Mouse (Mus musculus) spleen, adult 18-20 months (tissue): ENCODE results near the gene Smarca1.

ENCODE experiments used
- DNase-seq, 2 experiments: peaks; one replicate each; pipeline ENCODE4 v3.0.0; 2022; ENCODE audit warnings: mixed read lengths in 2 of 2

The Smarca1 gene

GRCm38 (mm10) chrX:47892431-47893024 lies at the start of gene Smarca1:
TSS of gene Smarca1 (minus strand) at chrX:47892974.
- no peak for DNase-seq

DNA sequence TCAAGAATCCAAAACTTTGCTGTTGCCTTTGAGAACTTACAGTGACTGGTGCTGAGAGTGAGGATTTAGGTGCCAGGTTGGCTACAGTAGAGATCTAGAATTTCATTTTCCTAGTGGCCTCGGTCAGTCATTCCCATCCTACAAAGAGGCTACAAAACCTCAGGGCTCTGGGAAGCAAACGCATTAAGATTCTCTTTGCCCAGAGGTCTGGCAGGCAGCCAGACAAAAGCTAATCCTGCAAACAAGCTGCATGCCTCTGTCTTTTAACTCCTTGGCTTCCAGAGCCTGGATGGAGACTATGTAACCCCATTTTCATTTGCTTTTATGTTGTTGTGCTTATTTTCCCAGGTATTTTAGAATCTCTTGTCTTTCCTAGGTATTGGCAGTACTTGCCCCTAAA lies 45.0 kb upstream of the Smarca1 start:
- no peak for DNase-seq

DNA sequence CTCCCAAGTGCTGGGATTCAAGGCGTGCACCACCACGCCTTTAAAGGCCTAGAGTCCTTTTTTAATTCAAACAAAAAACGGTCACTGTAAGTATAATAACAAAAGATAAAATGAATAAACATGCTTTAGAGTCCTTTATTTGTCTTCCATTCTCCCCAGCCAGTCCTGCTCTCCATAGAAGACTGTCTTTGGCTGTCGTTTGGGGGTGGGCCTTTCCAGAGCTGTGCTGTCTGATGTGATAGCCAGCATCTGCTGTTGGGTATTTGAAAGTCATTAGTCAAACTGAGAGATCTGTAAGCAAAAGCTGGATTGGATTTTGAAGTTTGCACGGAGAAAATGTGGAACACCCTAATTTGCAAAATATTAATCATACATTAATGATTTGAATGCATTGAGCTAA lies 44.1 kb upstream of the Smarca1 start:
- DNase-seq = no peak

DNA sequence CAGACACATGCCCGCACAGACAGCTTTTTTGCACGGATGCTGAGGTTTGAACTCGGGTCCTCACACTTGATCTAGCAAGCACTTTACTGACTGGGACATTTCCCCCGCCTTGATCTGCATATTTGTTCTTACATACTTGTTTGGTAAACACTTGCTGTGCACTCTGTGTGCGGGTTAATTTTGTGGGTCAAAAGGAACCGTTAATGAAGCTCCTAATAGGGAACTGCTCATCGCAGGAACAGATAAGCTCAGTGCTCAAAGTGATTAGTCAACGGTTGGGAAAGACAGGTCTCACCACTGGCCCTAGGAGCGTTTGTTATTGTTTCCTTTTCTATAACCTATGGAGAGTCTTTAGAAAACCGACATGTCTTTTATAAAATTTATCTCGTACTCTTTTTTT lies 41.6 kb upstream of the Smarca1 start:
- DNase-seq = no peak

DNA sequence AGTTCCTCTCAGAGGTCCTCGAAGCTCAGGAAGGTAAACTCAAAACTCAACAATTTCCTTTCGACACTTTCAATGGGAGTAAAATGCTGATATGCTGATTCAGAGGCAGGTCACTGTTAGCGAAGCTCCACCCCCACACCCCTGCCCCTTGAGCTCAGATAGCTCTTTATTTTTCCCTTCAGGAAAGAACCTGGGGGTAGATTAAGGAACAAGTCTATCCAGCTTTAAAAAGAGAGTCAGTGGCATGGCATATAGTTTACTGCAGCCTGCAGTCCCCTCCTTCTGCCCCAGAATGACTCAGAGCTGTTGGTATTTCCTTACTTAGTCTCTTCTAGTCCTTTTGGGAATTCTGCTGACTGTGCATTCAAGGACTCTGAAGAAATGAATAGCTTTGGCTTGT lies 37.7 kb upstream of the Smarca1 start:
- no peak for DNase-seq

DNA sequence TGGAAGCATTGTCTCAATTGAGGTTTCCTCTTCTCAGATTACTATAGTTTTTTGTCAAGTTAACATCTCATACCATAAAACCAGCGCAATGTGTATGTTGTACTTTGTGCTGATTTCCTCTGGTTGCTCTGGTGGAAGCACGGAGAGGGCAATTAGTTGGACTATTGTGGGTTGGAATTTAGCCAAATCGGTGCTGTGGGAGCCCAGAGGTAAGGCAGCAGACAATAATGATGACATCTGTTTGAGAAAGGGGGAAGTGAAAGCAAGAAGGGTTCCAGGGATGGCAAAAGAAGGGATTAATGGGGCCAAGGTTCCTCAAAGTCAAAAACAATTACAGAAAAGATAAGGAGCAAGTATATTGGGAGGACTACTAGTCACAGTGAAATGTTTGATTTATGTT lies 35.2 kb upstream of the Smarca1 start:
- no peak for DNase-seq

- DNase-seq = no peak
Measured at GRCm38 (mm10) chrX:47920541-47920940, 27.8 kb upstream of the Smarca1 start.

GRCm38 (mm10) chrX:47916831-47917230 lies 24.1 kb upstream of the Smarca1 start:
- no peak for DNase-seq

DNA sequence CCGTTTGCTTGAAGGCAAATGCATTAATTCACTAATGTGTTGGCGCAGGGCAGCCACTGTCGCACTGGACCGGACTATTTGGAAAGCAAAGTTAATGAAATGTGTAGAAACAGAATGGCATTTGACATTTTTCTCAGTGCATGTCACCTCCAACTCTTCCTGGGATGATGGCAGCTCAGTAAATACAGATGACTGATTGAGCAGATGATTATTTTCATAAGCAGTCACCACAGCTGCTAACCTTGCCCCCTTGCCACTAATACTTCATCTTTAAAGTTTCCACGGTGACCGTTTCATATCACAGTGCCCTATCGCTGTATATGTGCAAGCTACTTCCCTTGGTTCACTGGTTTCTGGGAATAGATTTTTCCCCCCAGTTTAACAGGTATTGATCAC lies 20.8 kb upstream of the Smarca1 start:
- DNase-seq = no peak

- peak in 1 of 2 experiments; percentile 1 for DNase-seq
Measured at GRCm38 (mm10) chrX:47912904-47913542, 20.2 kb upstream of the Smarca1 start.

- peak; percentile 47 to 60 for DNase-seq
Measured at GRCm38 (mm10) chrX:47912306-47912792, 19.6 kb upstream of the Smarca1 start, which contains the start of gene Ocrl. TSS of gene Ocrl (plus strand) at chrX:47912387.

GRCm38 (mm10) chrX:47891907-47892430 lies 805 bp downstream of the Smarca1 start:
- no peak for DNase-seq

DNA sequence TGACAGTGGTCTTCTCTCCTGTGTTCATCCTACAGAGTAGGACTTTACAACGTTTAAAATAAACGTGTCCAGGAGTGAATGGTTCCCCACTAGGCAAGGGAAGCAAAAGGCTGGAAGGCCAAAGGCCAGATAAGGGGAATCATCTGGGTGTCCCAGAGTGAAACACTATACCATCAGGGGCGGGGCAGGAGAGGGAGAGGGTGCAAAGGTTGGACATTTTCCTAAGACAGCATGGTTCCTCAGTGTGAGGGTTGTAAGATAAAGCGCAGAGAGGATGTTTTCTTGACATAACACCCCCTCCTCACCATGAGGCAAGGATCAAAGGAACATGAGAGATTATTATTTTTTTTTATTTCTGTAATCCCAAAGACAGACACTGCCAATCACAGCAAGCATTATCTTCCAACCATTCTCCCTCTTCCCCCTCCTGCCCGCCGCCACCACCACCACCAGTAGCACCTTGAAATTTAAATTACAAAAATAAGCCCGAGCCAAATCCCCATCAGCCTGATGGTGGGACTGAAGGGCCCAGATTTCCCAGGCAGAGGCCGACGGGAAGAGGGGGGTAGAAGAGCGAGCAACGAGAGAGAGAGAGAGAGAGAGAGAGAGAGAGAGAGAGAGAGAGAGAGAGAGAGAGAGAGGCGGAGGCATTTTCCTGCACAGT lies 1.4 kb downstream of the Smarca1 start:
- no peak for DNase-seq

GRCm38 (mm10) chrX:47887401-47887800 lies 5.4 kb downstream of the Smarca1 start:
- DNase-seq = no peak

GRCm38 (mm10) chrX:47882813-47883212 lies 10.0 kb downstream of the Smarca1 start:
- no peak for DNase-seq

DNA sequence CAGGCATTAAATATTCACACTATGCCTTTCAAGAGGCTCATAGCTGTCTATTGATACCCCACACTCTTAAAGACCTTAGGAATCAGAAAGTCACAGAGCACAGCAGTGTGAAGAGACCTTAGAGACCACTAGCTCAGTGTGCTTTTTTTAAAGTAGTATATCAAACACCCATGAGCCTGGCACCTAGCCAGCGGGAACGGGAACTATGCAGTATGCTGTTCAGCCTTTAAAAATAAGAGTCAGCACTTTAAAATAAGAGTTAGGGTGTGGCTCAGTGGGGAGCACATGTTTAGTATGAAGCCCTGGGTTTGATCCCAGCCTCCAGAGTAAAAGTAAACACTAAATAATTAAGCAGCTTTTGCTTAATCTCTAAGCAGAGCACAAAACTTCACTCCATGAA lies 12.7 kb downstream of the Smarca1 start:
- no peak for DNase-seq

DNA sequence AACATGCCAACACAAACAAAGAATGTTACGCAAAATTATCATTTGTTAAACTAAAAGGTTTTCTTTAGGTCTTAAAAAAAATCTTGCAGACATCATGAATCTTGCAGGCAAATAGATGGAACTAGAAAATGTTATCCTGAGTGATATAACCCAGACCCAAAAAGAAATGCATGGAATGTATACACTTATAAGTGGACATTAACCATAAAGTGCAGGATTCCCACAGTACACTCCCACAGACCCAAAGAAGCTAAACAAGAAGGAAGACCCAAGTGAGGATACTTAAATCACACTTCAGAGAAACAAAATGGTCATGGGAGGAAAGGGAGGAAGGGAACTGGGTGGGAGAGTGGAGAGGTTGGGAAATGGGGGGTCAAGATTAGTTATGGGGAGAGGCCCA lies 34.2 kb downstream of the Smarca1 start:
- DNase-seq = no peak

GRCm38 (mm10) chrX:47835835-47836195 lies 57.0 kb downstream of the Smarca1 start:
- no peak for DNase-seq

GRCm38 (mm10) chrX:47835098-47835834 lies 57.5 kb downstream of the Smarca1 start:
- DNase-seq = no peak

GRCm38 (mm10) chrX:47833431-47833830 lies 59.3 kb downstream of the Smarca1 start:
- no peak for DNase-seq

GRCm38 (mm10) chrX:47820566-47820965 lies 72.2 kb downstream of the Smarca1 start:
- DNase-seq = no peak

- no peak for DNase-seq
Measured at GRCm38 (mm10) chrX:47808717-47809116, 84.1 kb downstream of the Smarca1 start.

- no peak for DNase-seq
Measured at GRCm38 (mm10) chrX:47764440-47764839, 128.3 kb downstream of the Smarca1 start.
